Mouse (Mus musculus): ENCODE measurements at regions not wholly inside any gene's neighbourhood (a gene's known extent, or its start where the extent isn't known, plus 50 kb on each side); places are given as distances from the start of the nearest gene placed in this dataset.

GRCm38 (mm10) chr14:114863585-114863984 lies 228.4 kb upstream of the Gpc5 start:
- no peak for DNase-seq (ENCODE audit: low spot score in 2 of 2)

DNA sequence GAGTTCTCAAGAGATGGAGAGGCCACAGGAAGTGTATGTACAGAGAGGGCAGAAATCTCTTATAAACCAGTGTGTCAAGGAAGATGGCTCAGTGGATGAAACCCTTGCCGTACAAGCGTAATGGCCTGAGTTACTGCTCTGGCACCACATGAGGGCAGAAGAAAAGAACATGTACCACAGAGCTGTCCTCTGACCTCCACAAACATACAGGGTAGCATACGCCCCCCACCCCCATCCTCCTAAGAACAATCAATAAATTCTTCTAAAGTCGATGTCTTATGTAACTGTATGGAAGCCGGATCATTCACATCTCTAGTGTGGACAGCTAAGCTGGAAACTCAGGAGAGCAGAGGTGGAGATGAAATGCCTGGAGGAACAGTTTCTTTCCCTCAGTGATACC lies 227.9 kb upstream of the Gpc5 start:
- DNase-seq (ENCODE audit: low spot score in 2 of 2), result no peak

DNA sequence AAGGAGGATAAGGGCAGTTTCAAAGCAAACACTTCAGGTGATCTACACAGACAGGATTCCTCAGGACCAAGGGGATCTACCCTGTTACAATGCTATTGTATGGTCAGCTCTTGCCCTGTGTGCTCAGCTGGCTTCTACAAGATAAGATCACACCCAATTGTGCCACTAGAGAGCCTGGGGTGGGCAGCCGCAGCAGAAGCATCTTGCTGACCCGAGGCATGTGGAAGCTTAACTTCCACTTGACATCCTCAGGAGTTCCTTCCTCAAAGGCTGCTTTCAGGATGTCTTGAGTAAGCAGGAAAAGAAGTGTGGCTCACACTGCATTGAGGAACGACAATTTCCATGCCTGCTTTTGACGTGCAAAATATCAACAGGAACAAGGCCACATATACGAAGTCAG lies 222.8 kb upstream of the Gpc5 start:
- DNase-seq (ENCODE audit: low spot score in 2 of 2), result no peak

GRCm38 (mm10) chr14:114875101-114875500 lies 216.9 kb upstream of the Gpc5 start:
- DNase-seq (ENCODE audit: low spot score in 2 of 2), result no peak

DNA sequence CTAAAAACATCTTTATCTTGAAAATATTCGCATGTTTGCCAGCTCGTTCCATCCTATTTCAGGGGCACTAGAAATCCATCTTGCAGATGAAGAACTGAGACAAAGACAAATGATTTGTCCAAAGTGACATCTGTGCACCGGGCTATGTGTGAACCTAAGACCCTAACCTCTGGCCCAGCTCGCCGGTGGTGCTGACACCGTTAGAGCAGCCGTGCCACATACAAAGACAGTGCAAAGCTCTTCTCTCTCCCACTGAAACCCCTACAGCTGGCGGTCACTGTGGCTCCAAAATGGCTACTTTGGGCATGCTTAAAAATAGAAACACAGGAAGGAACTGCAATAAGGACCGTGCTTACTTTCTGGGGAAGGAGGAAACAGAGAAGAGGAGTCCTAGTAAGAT lies 215.6 kb upstream of the Gpc5 start:
- DNase-seq (ENCODE audit: low spot score in 2 of 2), result no peak

- no peak for DNase-seq (ENCODE audit: low spot score in 2 of 2)
Measured at GRCm38 (mm10) chr14:114877477-114877876, 214.5 kb upstream of the Gpc5 start.

GRCm38 (mm10) chr14:114880291-114880690 lies 211.7 kb upstream of the Gpc5 start:
- no peak for DNase-seq (ENCODE audit: low spot score in 2 of 2)

DNA sequence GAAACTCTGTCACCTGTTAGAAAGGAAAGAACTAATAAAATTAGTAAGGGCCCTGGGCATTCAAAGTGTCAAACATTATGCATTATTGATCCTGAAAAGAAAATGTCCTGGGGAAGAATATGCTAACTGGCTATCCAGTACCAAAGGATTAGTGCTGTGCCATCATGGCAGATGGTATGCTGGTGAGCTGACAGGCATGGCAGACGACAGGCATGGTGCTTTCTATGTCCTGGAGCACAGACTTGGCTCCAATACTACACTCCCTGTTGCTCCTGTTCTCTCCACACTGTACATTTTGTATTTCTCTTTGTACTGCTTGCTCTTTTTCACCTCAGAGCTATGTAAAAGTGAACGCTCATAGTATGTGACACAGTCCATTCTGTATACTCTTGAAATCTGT lies 187.9 kb upstream of the Gpc5 start:
- DNase-seq (ENCODE audit: low spot score in 2 of 2), result no peak

DNA sequence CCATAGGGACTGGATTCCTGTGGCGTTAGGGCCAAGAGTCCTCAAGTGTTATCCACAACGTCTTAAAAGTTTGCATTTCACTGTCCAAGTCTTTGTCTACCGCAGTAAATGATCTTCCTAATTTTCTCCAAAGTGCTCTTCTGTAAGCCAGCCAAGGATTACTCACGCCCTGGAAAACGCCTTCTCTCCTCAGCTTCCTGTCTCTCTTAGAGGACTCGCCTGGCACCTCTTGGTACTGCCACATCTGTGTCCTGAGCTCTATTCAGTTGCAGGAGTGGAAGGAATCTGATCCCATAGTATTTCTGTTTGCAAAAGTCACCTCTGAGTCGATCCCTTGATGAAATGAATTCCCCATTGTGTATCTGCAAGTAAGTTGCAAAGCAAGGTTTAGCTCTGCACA lies 179.7 kb upstream of the Gpc5 start:
- no peak for DNase-seq (ENCODE audit: low spot score in 2 of 2)

DNA sequence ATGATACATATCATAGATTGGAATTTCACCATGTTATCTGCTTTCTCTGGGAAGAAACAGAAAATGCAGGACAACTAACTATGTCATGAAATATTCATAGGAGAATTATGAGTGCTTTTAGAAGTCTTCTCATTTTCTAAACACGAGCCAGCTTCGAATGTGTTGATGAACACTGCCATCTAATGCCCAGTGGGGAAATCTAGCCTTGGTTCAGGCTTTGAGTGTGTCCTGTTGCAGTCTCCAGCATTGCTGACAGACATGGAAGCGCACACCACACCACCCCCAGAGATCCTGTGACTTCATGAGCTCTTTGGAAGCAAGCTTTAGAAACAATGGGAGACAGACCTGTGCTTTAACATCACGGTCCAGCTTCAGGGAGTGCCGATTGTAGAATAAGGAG lies 178.8 kb upstream of the Gpc5 start:
- DNase-seq (ENCODE audit: low spot score in 2 of 2), result peak in 1 of 2 experiments; percentile 3

DNA sequence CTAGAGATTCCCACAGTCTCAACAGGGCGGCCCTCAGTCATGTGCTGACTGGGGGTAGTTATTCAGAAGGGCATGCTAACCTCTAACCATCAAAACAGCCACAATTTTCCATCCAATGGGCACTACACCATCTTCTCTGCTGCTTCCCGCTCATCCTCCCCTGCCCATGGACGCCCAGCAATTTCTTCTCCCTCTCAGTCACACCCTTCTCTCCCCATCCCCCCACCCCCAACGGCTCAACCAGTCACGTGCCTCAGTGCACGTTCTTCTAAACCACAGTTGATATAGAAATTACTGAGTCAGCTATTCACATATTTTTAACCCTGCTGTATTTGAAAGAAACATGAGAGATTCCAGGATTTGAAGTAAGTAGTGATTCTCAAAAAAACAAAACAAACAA lies 146.3 kb upstream of the Gpc5 start:
- DNase-seq (ENCODE audit: low spot score in 2 of 2), result no peak

DNA sequence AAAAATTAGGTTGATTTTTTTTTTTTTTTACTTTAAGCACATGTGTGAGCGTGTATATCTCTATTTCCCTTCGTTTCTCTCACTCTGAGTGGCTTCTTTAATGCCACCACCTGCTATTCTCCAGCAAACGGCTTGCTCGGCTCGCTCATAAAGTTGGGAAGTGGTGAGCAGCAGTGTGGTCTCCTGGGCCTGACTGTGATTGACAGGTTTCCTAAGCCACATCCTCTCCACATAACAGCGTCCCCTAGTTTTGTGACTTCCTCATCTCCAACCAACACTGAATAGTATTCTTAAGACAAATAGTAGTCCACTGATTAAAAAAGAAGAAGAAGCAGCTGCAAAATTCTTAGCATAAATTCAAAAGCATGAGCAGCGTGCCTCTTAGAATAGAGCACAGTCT lies 145.7 kb upstream of the Gpc5 start:
- no peak for DNase-seq (ENCODE audit: low spot score in 2 of 2)

- no peak for DNase-seq (ENCODE audit: low spot score in 2 of 2)
Measured at GRCm38 (mm10) chr14:114948341-114949155, 143.5 kb upstream of the Gpc5 start.

DNA sequence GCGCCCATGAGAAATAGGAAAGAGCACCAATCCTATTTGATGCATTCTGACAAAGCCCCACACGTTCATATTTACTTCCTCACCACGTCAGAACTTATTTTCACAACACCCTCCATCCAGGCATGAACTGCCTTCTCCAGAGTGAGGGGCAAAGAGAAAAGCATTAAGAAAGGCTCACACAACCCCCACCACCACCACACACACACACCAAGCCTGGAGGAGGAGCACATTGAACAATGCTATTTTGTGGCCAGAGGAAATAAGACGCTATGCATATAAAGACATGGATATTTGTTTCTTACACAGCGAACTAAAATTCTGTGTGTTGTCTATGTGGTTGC lies 142.9 kb upstream of the Gpc5 start:
- no peak for DNase-seq (ENCODE audit: low spot score in 2 of 2)

DNA sequence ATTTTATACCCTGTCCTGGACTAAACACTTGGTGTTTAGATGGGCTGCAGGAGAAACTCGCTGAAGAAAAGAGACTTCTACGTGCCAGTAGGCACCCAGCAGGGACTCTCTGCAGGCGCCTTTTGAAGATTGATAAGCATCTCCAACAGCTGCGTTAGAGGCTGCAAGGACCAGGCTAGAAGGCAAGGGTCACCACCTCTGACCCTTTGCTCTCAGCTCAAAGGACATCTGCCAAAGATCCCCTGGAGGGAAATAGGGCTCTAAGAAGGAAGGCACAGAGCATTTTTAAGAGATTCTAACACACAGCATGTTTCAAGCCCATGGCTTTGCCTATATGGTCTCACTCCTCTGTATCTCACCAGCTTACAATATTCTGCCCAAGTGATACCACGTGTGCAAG lies 139.7 kb upstream of the Gpc5 start:
- DNase-seq (ENCODE audit: low spot score in 2 of 2), result no peak

- no peak for DNase-seq (ENCODE audit: low spot score in 2 of 2)
Measured at GRCm38 (mm10) chr14:114953070-114953665, 138.8 kb upstream of the Gpc5 start.

- no peak for DNase-seq (ENCODE audit: low spot score in 2 of 2)
Measured at GRCm38 (mm10) chr14:114954287-114954686, 137.7 kb upstream of the Gpc5 start.

DNA sequence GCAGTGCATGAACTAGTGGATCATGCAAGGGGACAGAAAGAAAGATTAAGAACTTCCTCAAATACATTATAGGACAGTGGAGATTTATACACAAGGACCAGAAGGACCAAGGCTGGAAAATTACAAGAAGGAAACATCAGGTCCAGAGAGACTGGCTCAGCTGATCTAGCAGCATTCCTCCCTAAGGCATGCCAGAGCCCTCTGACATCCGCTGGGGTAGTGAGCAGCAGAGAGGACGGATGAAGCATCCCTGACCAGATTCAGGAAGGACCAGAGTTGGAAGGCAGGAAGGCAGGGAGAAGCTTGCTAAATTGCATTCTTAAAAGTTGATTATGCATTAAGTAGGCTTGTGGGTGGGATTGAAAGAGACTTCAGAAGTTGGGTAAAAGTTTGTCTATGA lies 136.4 kb upstream of the Gpc5 start:
- DNase-seq (ENCODE audit: low spot score in 2 of 2), result no peak

- no peak for DNase-seq (ENCODE audit: low spot score in 2 of 2)
Measured at GRCm38 (mm10) chr14:114960273-114960672, 131.7 kb upstream of the Gpc5 start.

DNA sequence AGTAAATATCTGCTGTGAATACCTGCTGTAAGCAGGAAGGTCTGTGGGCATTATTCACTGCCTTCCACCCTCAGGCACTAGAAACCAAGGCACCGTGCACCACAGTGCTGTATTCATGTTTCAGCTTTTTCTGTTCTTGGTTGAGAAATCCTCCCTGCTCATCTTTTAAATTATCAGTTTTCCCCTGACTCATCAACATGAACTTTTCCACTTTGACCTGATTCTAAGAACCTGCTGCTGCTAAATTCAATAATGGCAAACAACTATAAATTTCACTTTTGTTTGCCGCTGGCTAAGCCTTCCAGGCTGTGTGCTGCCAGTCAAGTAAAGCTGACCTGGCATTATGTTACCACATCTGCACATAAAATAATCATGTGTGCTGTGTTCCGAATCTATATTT lies 126.1 kb upstream of the Gpc5 start:
- DNase-seq (ENCODE audit: low spot score in 2 of 2), result no peak

- DNase-seq (ENCODE audit: low spot score in 2 of 2), result no peak
Measured at GRCm38 (mm10) chr14:114969020-114969419, 123.0 kb upstream of the Gpc5 start.

GRCm38 (mm10) chr14:114981120-114981519 lies 110.9 kb upstream of the Gpc5 start:
- no peak for DNase-seq (ENCODE audit: low spot score in 2 of 2)

- DNase-seq (ENCODE audit: low spot score in 2 of 2), result peak in 1 of 2 experiments; percentile 17
Measured at GRCm38 (mm10) chr14:115003223-115003622, 88.8 kb upstream of the Gpc5 start.

All from urinary bladder, postnatal 36 days (tissue).